Mouse (Mus musculus) left cerebral cortex, adult 18-20 months (tissue): ENCODE data around the gene Rrn3. TPM values are rescaled to one million over a fixed set of nuclear protein-coding genes. Genes with fewer than 3 reads are reported as not detected.
"Not testable (repeated sequence)": the region's sequence is repeated elsewhere in the genome, so short reads cannot be mapped to it uniquely, and the experiment has no call there.

Experiments used
- DNase-seq, 2 experiments: peaks; one replicate each; pipeline ENCODE4 v3.0.0; 2021 to 2022; ENCODE audit warnings: low spot score in 2 of 2, mixed read lengths in 1 of 2
- long read RNA-seq, 2 experiments: library from polyadenylated mRNA; stranded (forward); transcript quantifications; one replicate each; pipeline ENCODE4 v2.0.0; 2021
- total RNA-seq, 2 experiments: library from RNA; stranded (reverse); gene quantifications; 2 replicates each; pipeline ENCODE4 v1.2.3; 2021

Gene Rrn3
- total RNA-seq = 10 to 100 TPM; 49.1 to 51.7 TPM
- long read RNA-seq, experiment 1, transcript Rrn3-201 (18 exons, 3,582 nt) = major isoform, 46 of 55 reads
- long read RNA-seq, experiment 1, partial matches to known transcripts = 6 of 55 reads
- long read RNA-seq, experiment 1, other reads (novel, unspliced or antisense) = 3 of 55 reads
- long read RNA-seq, experiment 2, transcript Rrn3-201 (18 exons, 3,582 nt) = major isoform, 47 of 56 reads
- long read RNA-seq, experiment 2, partial matches to known transcripts = 2 of 56 reads
- long read RNA-seq, experiment 2, other reads (novel, unspliced or antisense) = 7 of 56 reads

DNA sequence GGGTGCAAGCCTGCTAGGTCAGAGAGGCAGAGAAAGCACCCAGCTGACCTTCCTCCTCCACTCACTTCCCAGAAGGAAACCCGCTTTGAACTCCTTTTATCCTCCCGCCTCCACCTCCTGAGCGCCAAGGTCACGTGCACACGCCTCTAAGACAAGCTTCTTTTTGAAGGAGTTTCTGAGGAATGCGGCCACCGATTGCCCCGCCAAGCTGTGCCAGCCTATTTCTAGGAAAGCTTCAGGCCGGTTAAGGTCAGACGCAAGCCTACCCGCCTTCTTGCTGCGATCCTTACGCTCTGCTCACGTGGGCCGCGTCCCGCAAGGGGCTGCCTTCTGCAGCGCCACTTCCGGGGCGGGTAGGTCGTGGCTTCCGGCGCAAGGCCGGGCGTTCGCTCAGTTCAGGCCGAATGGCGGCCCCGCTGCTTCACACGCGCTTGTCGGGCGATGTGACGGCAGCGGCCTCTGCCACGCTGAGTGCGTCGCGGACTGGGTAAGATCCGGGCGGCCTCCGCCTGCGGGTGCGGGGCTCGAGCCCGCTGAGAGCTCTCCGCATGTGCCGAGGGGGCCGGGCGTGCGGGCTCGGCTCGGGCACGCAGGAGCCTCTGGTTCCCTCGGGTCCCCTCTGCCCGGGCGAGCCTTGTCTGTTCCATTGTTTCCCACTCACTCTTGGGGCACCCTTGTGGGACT, at the start of gene Rrn3:
Rrn3 (plus strand) TSS at position 356 of the 684 bp plus-strand sequence.
- peak; percentile 88 to 94 for DNase-seq

DNA sequence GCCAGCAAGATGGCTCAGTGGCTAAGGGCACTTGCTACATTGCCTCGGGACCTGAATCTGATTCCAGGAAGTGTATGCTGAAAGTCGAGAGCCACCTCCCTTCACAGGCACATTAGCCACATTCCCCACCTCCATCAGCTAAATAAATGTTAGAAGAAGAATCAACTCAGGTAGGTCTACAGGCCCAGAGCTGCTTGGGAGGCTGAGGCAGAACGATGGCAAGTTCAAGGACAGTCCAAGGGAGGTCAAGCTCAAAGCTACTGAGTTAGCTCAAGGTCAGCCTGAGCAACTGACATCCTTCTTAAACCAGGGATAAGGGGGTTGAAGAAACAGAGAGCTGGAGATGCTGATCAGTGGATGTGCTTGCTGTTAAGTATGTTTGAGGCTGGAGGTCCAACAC, 47.7 kb upstream of the Rrn3 start:
- DNase-seq = no peak

DNA sequence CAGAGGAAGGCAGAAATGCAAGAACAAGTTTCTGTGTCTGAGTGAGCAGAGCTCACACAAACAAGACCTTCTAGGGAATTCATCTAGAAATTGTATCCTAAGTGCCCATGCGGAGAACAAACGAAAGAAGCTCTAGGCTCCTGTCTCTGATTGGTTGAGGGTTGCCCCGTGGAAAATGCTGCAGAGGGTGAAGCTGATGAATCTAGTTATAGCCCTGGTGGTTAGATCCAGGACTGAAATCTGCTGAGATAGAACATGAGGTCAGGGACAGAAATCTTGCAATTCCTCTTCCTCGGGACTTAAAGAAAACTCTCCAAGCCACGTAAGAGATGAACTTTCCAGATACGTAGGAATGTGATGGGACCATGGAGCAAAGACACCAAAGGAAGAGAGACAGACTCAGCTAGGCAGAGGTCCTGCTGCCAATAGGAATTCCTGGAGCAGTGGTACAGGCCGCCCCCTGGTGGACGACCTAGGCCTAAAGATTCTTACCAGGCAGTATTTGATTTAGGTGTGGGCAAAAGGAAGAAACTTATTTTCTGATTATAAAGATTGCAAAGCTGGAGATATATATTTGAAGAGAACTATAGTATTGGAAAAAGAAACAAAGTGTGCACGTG, 46.9 kb upstream of the Rrn3 start:
- peak; percentile 79 to 80 for DNase-seq

DNA sequence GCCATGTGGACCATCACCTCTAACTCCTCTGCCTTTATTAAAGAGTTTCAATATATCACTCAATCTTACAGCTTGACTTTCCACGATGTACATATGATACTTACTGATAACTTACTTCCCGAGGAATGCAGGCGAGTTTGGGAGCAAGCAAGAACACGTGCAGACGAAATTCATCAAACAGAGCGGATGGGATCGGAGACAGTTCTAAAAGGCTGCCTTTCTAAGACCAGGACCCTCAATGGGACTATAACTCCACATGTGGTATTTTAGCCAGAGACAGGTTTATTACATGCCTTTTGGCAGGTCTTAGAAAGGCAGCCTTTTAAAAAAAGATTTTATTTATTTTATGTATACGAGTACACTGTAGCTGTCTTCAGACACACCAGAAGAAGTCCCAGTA, 44.5 kb upstream of the Rrn3 start:
- DNase-seq = no peak

DNA sequence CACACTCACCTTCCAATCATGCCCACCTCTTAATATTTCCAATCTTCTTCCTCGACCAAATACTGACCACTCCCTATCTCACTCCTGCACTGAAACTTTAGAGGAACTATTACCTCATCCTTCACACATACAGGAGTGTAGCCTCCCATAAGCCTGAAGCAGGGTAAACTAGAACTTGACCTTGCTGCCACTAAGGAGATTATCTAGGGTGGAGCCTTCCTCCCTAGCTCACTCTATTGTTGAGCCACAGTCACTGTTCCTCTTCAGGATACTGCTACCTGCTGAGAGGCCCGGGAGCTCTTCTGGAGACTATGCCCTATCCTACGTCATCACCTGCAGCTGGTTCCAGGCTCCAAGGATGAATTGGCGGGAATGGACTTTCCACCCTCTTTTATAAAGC, 41.5 kb upstream of the Rrn3 start:
- DNase-seq = not testable (repeated sequence)

DNA sequence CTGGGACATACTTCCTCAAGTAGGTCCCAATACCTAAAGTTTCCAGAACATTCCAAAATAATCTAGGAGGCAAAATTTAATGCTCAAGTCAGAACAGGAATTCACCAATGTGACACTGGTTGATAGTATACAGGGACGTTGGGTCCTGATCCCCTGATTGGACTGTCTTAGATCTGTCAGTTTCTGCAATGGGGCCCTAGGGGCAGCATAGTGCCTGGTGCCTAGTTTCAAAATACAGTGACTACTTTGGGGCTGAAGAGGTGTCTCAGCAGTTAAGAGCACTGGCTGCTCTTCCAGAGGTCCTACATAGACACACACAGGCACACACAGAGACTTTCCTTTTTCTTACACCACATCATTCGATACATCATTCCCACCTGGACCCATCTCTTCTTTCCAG, 39.7 kb upstream of the Rrn3 start:
- no peak for DNase-seq

DNA sequence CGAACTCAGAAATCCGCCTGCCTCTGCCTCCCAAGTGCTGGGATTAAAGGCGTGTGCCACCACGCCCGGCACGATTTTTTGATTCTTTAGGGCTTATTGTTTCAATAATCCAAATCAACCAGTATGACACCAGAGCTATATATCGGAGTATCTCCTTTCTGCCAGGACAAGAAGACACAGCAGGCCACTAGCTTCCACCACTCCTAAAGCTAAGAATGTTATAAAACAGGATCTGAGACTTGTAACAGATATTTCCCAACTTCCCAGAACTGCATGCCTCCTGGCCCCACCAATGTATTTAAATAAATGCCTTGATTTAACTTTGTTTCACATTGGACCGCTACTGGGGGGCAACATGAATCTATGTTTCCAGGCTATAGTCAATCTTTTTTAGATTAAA, 32.8 kb upstream of the Rrn3 start:
- DNase-seq = no peak

DNA sequence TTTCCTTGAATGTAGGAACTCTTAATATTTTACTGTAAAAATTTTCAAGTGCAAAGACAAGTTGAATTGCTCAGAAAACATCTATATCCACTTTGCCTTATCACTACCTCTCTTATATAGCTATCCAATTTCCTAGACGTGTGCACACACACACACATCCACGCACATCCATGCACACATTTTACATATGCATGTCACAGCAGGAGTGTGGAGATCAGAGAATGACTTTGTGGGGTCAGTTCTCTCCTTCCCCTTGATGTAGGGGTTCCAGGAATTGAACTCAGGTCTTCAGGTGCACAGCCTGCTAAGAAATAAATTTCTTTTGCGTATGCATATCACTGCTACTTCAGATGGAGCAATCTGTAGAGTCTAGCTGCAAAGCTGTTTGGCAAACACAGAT, 32.4 kb upstream of the Rrn3 start:
- DNase-seq = no peak

DNA sequence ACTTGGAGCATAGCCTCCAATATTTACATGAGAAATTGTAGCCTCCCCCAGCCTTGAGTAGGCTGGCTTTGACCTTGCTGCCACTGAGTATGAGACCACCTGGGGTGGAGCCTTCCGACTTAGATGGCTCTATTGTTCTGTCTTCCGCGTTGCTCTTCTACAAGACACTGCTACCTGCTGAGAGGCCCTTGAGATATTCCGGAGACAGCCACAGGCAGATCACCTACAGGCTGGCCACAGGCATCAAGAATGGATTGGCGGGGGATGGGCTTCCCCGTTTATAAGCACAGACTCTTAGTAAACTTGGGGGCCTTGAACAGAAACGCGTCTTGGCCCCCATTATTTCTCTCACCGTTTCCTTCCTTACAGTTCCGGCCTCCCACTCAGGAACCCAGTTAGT, 31.7 kb upstream of the Rrn3 start:
- not testable (repeated sequence) for DNase-seq

DNA sequence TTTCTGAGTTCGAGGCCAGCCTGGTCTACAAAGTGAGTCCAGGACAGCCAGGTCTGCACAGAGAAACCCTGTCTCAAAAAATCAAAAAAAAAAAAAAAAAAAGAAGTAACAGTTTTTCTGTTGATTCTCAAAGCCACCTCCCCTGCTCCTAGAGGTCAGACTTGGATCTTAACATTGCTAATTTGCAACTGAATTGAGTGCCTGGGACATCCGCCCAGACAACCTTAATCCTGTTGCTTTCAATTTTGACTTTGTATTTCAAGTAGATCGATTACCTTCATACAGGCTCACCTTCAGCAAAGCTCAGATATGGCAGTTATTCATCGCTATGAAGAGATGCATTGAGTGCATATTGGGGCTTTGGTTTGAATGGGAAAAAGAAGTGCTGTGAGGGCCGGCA, 31.2 kb upstream of the Rrn3 start:
- no peak for DNase-seq

DNA sequence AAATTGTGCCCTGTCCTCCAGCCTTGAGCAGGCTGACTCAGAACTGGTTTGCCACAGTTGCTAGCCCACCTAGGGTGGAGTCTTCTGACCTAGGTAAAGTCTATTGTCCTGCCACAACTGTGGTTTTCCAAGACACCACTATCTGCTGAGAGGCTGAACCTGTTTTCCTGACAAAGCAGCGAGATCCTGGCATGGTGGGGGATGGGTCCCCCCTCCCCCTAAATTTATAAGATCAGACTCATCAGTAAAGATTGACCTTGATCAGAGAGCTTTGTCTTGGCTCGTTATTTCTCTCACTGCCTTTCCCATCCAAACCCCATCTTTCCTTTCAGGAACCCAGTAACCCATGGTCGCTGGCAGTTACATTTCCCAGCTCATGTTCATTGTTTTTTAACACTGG, 30.5 kb upstream of the Rrn3 start:
- DNase-seq = no peak

DNA sequence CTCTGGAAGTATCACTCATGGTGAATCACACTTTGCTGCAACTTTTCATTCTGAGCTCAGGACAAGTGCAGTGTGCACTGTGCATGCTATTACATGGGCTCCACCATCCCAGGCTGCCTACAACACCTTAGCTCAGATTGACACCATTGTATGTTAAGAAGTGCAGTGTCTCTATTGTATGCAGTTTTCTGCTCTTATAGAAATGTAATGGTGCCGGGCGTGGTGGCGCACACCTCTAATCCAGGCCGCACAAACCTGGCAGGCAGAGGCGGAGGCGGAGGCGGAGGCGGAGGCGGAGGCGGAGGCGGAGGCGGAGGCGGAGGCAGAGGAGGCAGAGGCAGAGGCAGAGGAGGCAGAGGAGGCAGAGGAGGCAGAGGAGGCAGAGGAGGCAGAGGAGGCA, 29.9 kb upstream of the Rrn3 start:
- no peak for DNase-seq

DNA sequence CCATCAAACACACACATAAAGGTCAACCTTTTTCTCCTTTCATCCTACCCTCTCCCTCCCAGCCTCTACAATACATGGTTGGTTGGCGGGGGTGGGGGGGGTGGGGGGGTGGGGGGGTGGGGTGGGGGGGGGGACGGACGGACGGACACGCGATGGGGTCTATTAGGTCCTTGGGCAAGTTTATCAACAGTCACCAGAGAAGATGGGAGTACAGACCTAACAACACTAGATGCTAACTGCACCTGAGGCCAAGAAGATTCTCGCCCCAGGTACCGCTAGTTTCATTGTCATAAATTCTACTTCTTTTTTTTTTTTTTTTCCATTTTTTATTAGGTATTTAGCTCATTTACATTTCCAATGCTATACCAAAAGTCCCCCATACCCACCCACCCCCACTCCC, 26.5 kb upstream of the Rrn3 start:
- DNase-seq = no peak

DNA sequence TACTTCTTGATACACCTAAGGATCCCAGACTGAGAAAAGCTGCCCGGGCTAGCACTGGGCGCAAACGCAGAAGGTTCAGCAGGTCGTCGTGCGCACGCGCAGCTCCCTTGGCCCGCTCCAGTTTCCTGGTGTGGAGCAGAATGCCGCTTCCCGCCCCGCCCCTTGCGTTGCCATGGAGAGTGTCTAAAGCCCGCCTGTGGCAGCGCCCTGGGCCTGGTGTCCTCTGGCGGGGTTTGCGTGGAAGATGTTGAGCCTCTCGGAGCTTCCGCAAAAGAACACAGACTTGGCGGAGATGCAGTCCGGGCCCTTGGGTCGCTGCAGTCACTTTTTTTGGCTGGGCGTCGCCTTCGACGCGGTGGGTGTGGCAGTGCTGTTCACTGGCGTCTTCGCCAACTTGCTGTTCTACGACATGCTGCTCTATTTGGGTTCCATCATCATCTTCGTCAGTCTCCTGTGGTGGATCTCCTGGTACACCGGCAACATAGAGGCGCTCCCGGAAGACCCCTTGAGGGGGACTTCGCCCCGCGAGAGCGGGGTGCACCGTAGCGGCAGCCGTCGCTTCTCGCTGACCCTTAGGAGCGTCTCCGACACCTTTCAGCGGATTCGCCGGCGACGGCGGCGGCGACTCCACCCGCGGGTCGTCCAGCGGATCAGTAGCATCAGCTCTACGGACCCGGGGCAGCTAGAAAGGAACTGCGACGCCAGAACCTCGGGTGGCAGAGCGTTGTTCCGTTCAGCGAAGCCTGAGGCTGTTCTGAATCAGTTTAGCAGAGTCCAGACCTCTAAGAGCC, 25.9 kb upstream of the Rrn3 start:
- peak; percentile 93 to 94 for DNase-seq

DNA sequence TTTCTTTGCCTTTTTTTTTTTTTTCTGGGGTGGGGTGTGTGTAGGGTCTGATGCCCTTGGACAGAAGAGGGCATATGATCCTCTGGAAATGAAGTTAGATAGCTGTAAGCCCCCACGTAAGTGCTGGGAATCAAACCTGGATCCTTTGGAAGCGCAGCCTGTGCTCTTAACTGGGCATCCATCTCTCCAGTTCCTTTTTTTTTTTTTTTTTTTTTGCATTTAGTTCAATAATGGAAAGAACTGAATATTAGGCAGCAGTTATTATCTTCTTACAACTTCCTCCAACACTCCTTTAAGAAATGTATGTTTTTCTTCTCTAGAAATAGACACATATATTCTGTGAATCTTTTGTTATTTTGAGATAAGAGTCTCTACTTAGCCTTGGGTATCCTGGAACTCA, 22.7 kb upstream of the Rrn3 start:
- no peak for DNase-seq

DNA sequence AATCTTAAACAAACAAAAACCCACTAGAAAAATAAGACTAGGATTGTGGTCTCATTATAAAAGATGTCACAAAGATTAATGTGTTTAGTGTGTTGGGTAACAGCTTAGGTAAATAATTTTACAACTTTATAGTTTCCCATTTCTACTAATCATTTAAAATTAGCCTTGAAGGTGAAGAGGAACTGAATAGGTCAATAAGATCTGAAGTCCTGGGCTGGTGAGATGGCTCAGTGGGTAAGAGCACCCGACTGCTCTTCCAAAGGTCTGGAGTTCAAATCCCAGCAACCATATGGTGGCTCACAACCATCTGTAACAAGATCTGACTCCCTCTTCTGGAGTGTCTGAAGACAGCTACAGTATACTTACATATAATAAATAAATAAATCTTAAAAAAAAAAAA, 17.7 kb upstream of the Rrn3 start:
- DNase-seq = not testable (repeated sequence)

DNA sequence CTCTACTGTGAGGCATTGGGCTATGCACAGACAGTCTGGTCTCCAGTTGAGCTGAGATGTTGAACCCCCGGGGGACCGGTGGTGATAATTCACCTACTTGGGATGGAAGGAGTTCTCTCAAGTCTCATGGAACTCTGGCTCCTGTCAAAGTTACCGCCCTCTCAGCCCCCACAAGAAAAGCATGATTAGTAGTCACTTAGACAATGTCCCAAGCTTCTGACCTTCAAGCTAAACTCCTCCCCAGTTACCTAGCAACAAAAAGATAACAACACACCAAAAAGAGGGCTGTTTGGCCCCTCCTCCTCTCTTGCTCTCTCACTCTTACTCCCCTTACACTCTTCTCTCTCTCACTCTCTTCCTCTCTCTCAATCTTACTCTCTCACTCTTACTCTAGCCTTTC, 16.0 kb upstream of the Rrn3 start:
- DNase-seq = no peak

DNA sequence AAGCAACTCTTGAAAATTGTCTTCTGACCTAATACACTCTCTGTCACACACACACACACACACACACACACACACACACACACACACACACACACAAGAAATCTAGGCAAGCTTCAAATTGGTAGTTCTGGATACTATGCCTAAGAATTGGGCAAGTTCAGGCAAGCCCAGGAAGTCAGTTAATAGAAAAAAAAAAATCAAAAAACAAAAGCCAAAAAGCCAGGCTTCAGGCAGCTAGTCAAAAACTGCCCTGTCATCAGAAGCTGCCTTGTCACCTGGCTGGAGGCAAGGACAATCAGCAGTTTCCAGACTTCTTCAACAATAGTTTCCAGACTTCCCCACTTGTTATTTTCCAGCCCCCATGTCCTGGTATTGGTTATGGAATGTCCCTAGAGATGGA, 14.1 kb upstream of the Rrn3 start:
- no peak for DNase-seq

DNA sequence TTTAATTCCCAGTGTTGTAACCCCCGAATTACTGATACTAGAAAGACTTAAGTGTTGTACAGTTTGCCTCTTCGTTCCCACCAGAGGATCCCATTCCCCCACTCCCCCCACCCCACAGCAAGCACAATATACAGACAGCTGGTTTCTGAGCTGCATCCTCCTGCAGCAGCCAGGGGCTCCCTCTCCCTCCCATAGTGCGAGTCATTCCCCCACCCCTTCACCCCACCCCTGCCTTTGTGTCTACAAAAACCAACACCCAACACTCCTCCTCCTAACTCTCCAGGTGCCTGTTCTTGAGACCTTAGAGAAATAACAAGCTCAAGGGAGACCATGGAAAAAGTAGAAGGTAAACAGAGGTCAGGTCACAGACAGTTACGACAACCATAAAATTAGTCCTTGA, 8.9 kb upstream of the Rrn3 start:
- not testable (repeated sequence) for DNase-seq

DNA sequence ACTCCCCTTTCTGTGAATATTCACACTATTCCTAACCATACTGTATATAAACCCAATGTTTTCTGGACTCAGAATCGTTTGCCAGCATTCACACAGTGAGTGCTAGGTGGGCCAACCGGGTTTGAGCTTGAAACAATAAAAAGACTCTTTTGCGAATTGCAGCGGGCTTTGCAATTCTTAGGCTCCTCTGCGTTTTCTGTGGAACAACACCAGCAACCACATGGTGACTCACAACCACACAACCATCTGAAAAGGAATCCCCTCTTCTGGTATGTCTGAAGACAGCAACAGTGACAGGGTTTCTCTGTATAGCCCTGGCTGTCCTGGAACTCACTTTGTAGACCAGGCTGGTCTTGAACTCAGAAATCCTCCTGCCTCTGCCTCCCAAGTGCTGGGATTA, 8.5 kb upstream of the Rrn3 start:
- DNase-seq = not testable (repeated sequence)

DNA sequence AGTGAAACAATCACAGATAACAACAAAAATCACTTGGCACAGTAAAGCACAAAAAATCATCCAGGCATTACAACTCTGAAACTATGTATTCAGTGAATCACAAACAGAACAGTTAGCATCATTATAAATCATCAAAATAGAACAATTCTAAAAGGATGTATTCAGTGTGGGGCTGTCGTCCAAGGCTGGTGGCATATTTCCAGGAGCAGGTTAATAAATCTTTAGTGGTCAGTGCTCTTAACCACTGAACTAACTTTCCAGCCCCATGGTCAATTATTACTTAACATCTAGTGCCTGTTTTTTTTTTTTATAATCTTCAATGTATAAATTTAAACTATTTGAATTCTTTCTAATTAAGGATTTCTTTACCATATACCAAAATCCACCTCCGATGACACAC, 6.5 kb upstream of the Rrn3 start:
- DNase-seq = not testable (repeated sequence)

DNA sequence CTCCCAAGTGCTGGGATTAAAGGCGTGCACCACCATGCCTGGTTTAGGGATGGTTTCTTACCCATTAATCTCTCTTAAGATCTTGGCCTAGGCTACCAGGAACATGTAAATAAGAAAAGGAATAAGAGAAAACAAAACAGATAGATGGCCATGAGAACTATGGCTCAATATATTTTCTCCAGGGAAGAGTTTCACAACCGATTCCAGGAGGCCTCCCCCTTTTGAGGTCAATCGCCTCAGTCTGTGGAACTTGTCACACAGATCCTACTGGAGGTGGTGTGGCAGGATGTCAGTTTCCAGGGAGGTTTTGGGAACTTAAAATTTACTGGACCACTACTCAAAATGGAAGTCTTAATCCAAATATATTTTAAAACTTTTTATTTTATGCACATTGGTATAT, 5.9 kb upstream of the Rrn3 start:
- not testable (repeated sequence) for DNase-seq
